Mouse (Mus musculus): ENCODE measurements at regions not wholly inside any gene's neighbourhood (a gene's known extent, or its start where the extent isn't known, plus 50 kb on each side); places are given as distances from the start of the nearest gene placed in this dataset.

DNA sequence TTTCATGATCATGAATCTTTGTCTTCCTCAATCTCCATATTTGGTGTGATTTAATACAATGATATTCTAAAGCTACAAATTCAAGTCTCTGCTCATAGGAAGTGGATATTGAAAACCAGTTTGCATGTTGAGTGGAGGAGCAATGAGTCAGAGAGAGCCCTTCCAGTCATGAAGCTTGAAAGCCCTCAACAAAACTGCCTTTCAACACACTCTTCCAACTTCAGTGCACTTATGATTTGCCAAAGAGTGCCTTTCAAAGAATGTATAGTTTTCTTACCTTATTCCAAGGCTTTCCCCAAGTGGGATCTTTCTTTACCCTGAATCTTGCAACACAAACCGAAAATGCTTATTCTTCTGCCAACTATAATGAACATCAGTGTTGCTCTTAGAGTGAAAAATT is 690.6 kb downstream of the Hdgfl1 start:
- DNase-seq (ENCODE audit: low spot score): no peak

DNA sequence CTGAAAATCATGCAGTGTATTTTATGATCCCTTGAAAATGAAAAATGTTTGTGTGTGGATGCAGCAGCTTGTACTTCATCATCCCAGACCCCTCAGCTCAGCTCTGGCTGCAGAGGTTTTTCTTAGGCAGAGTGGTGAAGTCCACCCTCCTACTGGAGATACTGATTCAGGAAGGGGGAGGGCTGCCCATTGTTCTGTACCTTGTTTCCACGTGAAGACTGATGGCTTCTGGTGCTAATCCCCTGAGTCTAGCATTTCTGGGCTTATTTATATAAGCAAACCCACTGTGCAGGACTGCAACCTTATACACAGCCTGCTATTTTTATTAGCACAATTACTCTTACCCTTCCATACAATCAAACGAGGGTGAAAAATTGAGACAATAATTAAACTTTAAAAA is 708.6 kb downstream of the Hdgfl1 start:
- DNase-seq (ENCODE audit: low spot score): no peak

DNA sequence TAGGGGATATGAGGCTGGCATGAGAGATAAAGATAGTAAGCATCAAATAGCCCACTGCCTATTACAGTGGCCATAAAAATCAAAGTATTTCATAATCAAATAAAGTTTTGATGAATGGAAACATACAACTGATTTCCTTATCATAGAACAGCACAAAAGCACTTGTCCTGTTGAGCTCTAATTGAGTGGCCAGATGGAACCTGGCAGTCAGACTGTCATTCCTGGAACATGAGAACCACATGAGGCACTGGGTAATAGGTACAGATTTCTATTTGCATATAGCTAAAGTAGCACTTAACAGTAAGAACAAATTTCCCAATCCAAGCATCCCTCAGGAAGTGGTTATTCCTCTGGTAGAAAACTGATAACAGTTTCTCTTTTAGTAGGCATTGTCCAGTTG is 732.3 kb downstream of the Hdgfl1 start:
- no peak for DNase-seq (ENCODE audit: low spot score)

- no peak for DNase-seq (ENCODE audit: low spot score)
Measured at GRCm38 (mm10) chr13:26026386-26026785, 743.6 kb downstream of the Hdgfl1 start.

DNA sequence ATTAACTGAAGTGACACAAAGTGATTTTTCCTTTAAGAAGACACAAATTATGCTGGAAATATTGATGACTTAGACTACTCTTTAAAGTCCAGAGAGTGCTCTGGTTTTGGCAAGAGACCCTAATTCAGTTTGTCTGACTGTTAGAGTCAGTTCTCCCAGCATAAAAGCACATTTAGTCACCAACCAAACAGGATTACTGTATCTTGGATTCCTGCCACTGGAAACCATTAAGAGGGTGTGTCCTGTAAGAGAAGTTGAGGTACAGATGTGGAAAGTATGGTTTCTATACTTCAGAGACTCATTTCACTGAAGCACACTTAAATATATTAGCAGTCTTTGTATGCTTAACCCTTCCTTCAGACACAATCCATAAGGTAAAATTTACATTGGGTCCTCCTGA is 745.3 kb downstream of the Hdgfl1 start:
- no peak for DNase-seq (ENCODE audit: low spot score)

DNA sequence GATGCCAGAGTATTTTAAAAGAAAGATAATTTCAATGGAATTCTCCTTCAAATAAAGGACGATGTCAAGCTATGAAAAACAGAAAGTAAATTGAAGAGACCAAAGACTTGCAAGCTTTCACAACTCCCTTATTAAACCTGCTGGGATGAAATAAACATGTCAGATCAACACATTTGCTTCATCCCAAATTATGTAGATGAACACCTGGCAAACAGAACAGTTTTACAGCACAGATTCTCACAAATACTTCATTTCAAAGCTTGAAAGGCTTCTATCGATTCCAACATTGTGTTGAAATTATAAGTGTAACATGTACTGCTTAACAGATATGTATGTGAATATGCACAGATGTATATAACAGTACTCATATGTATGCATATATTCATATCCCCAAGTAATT is 749.5 kb downstream of the Hdgfl1 start:
- no peak for DNase-seq (ENCODE audit: low spot score)

- no peak for DNase-seq (ENCODE audit: low spot score)
Measured at GRCm38 (mm10) chr13:26009131-26009530, 738.8 kb upstream of the Nrsn1 start.

DNA sequence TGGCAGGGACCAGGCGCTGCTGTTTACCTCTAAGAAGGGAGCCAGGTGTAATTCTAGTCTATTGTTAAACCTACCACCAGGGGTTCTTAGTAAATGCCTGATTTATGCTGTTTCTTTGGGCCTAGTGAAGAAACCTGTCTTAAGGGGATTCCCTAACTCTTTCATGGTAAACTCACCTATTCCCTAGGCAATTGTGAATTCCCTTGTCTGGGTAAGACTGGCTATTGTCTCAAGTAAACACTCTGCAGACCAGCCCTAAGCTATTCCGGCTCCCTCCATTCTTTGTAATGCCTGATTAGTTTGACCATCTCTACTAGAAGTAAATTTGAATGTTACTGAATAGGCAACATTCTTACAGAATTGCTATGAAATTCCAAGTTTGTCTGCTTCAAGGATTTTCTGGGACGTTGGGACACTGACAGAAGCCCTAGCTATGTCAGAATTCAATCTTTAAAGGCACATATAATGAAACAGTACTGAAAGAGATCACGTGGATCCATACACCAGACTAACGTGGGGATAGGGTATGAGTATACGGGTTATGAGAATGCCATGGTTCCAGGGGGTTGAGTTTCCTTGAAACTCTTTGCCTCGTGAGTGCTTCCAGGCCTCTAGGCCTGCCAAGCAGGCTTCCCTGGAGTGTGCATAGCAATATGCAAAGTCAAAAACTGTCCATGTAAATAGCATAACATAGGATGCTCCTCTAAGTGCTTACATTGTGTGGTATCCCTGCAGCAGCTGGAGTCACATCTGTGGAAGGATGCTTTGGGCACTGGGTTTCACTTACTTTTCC is 734.7 kb upstream of the Nrsn1 start:
- DNase-seq (ENCODE audit: low spot score): no peak

GRCm38 (mm10) chr13:25993526-25993925 is 723.2 kb upstream of the Nrsn1 start:
- no peak for DNase-seq (ENCODE audit: low spot score)

- no peak for DNase-seq (ENCODE audit: low spot score)
Measured at GRCm38 (mm10) chr13:25989067-25989756, 718.9 kb upstream of the Nrsn1 start.

GRCm38 (mm10) chr13:25984535-25984934 is 714.2 kb upstream of the Nrsn1 start:
- no peak for DNase-seq (ENCODE audit: low spot score)

DNA sequence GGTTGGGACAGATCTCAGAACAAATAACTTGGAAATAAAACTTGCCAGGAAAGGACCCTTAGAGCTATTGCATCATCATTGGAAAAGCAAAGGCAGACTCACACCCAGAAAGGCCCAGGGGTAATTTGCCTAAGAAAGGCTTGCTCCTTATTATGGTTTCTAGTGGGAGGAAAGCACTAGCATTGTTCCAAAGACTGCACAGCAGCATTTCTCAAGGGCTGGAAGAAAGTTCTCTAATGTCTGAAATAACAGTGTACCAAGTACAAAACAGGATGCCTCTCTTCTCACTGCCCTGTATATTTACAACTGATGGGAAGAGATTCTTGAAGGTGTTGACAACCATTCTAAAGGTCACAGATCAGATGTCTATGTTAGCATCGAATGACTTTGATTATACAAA is 713.4 kb upstream of the Nrsn1 start:
- DNase-seq (ENCODE audit: low spot score): no peak

- DNase-seq (ENCODE audit: low spot score): no peak
Measured at GRCm38 (mm10) chr13:25978648-25979047, 708.3 kb upstream of the Nrsn1 start.

DNA sequence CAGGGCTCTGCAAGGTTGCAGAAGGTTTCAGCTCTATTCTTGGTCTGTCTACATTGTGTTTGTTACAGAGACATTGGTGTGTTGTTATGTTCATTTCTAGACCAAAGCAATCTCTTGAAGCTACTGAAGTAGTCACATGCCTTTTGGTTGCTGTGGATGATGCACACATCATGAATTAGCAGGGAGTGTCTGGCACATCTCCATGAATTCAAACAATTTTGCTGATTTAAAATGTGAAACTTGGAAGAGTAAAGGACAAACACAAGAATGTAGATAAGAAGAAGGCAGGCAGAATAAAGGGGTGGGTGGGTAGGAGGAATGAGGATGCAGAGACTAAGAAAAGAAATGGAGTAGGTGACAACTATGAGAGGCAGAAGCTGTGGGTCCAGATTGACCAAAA is 688.3 kb upstream of the Nrsn1 start:
- DNase-seq (ENCODE audit: low spot score): peak; percentile 6

DNA sequence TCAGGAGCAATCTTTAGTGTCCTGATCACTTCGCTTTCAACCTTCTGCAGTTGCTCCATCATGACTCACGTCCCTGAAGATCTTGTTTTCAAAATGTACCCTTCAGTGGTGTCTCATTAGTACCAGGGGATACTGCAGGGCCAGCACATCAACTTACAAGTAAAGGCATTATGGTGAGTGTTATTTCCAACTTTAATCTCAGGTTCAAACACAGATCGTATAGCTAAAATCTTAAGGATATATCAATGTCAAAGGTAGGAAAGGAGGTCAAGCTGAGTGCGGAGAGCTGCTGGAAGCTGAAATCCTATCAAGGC is 687.8 kb upstream of the Nrsn1 start:
- no peak for DNase-seq (ENCODE audit: low spot score)

GRCm38 (mm10) chr13:25957451-25958152 is 687.3 kb upstream of the Nrsn1 start:
- peak; percentile 18 for DNase-seq (ENCODE audit: low spot score)

DNA sequence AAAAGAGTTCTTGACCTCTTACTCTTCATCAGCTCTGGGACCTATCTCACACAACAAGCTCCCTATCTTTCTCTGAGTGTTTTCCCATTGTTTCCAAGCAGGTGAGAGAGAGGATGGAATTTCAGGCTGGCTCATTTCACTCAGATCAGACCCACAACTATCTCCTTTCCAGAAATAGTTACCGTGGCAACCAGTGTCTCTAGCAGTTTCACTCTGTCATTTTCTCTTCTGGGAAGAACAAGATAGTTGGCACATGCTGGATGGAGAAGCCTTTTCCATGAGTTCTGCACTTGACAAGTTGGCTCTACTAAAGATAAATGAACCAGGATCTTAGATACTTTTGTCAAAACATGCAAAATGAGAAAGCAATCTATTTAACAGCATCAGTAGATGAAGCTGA is 667.3 kb upstream of the Nrsn1 start:
- no peak for DNase-seq (ENCODE audit: low spot score)

- no peak for DNase-seq (ENCODE audit: low spot score)
Measured at GRCm38 (mm10) chr13:25933783-25934182, 663.5 kb upstream of the Nrsn1 start.

DNA sequence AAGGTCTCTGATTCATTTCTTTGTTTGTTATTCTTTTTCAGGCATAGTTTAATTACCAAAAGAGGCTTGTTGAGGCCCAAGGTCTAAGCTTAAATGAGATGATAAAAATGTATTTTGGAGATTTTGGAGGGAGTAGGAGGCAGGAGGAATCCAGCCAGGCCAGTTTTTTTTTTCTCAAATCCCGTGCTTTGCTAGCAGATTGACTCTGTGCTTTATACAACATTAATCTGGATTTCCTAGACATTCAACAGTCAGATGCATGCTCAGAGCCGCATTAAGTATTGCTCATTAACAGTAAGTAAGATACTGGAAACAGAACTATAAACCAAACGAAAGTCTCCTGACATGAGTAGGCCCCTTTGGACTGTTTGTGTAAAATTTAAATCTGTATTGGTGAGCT is 662.9 kb upstream of the Nrsn1 start:
- DNase-seq (ENCODE audit: low spot score): no peak

DNA sequence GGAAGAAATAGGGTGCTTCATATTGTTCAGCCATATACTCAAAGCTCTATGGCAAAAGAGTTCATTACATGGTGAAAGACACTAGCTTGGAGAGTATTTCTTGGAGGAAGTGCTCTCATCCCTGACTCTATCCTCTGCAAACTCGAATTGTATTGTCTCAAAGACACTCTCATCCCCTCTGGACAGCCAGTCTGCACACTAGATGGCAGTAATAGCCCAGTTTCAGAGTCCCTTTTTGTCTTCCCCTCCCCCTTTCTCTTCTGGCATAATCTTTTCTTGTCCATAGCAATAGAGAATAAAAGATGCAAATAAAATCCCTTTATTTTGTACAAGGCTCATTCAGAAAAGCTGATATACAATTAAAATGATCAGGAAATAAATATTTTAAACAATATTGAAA is 662.5 kb upstream of the Nrsn1 start:
- DNase-seq (ENCODE audit: low spot score): peak; percentile 29

DNA sequence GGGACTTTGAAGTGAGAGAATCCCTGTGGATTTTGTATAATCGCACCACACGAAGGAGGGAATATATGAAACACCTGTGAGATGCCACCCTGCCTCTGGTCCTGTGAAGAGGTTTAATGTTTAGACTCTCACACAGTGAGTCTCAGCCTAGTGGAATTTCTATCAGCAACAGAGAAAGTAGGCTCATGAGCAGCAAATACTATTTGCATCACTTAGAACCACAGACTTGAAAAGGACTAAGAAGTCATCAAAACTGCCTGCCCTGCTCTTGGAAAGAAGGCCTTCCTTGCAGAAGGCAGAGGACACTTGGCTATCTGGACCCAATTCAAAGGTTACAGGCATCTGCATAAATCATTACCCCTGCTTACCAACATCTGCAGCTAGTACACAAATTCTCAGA is 662.1 kb upstream of the Nrsn1 start:
- no peak for DNase-seq (ENCODE audit: low spot score)

- no peak for DNase-seq (ENCODE audit: low spot score)
Measured at GRCm38 (mm10) chr13:25925685-25926084, 655.4 kb upstream of the Nrsn1 start.

GRCm38 (mm10) chr13:25899871-25900270 is 629.6 kb upstream of the Nrsn1 start:
- no peak for DNase-seq (ENCODE audit: low spot score)
